Mouse (Mus musculus) hindbrain, embryonic 13.5 days (tissue): ENCODE results near the gene Nfe2l3. TPM values are rescaled to one million over a fixed set of nuclear protein-coding genes. Genes with fewer than 3 reads are reported as not detected.
A peak's percentile ranks its signal among the peaks of the same experiment; 100 is the strongest.

Experiments
- ATAC-seq: fragments of 200-750 bp; cut with Nextera tagmentation; 2 replicates; pipeline ENCODE4 v1.8.0; 2017; ENCODE audit warnings: moderate TSS enrichment; ENCODE audit not compliant: low FRiP score
- H3K27ac ChIP-seq: fragments of 300-500 bp; sonication (generic); 2 replicates; pipeline ENCODE4 v1.5.1; 2015; ENCODE audit warnings: inconsistent platforms, mild to moderate bottlenecking, moderate library complexity
- H3K27me3 ChIP-seq: fragments of 300-500 bp; sonication (generic); 2 replicates; pipeline ENCODE4 v1.6.1; 2015; ENCODE audit warnings: mild to moderate bottlenecking, inconsistent platforms
- H3K36me3 ChIP-seq: fragments of 300-500 bp; sonication (generic); 2 replicates; pipeline ENCODE4 v1.6.1; 2015; ENCODE audit warnings: mild to moderate bottlenecking, inconsistent platforms
- H3K4me1 ChIP-seq: fragments of 300-500 bp; sonication (generic); replicated peaks from 2 replicates; pipeline ENCODE4 v1.6.1; 2015; ENCODE audit warnings: inconsistent platforms
- H3K4me2 ChIP-seq: fragments of 300-500 bp; sonication (generic); 2 replicates; pipeline ENCODE4 v1.6.1; 2015; ENCODE audit warnings: inconsistent platforms, mild to moderate bottlenecking, moderate library complexity
- H3K4me3 ChIP-seq: fragments of 300-500 bp; sonication (generic); 2 replicates; pipeline ENCODE4 v1.5.1; 2015; ENCODE audit warnings: mild to moderate bottlenecking, inconsistent platforms
- H3K9ac ChIP-seq: fragments of 300-500 bp; sonication (generic); 2 replicates; pipeline ENCODE4 v1.6.1; 2015; ENCODE audit warnings: mild to moderate bottlenecking, inconsistent platforms
- H3K9me3 ChIP-seq: fragments of 300-500 bp; sonication (generic); 2 replicates; pipeline ENCODE4 v1.6.1; 2016; ENCODE audit warnings: inconsistent platforms
- WGBS: fragments of 180-500 bp; shearing (Covaris S2); methylation state at CpG from one replicate; pipeline ENCODE4 v1.1.7; 2015; 5-methylcytosine and 5-hydroxymethylcytosine counted together
- polyA plus RNA-seq: library from polyadenylated mRNA; unstranded; fragments of >200 nt; fragmentation: Nextera tagmentation; extraction: Ambion mirVana; gene quantifications from 2 replicates; pipeline ENCODE4 v1.2.1, GENCODE M21; 2015

Gene Nfe2l3
- polyA plus RNA-seq, 1 experiment from 2014 or later, result 4.0 TPM

DNA sequence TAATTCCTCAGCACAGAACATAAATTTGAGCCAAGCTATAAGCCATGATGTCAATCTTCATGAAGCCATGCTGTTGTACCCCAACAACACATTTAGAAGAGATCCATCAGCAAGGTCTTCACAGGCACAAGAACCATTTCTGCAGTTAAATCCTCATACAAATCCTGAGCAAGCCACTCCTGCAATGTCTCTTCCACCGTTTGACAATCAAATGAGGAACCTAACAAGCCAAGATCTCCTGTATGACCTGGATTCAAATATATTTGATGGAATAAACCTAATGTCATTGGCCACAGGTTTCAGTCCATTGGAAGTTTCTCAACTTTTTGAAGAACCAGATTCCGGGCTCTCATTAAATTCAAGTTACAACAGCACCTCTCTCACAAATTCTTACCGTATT is 24.8 kb downstream of the Nfe2l3 start:
- no peak overlapping the region for H3K27ac ChIP-seq
- 83% methylated on average over 3 of the region's 3 CpGs for WGBS
- H3K36me3 ChIP-seq, result peaks cover 42% of the 10 kb centered on the region
- H3K4me3 ChIP-seq, result no peak overlapping the region
- no peaks in the 10 kb centered on the region for H3K27me3 ChIP-seq
- H3K4me2 ChIP-seq, result no peak overlapping the region
- no peak for ATAC-seq
- H3K9ac ChIP-seq, result no peak overlapping the region
- no peaks in the 10 kb centered on the region for H3K9me3 ChIP-seq
- H3K4me1 ChIP-seq, result peaks cover 11% of the 10 kb centered on the region; the same call in 1 of the 2 replicates

DNA sequence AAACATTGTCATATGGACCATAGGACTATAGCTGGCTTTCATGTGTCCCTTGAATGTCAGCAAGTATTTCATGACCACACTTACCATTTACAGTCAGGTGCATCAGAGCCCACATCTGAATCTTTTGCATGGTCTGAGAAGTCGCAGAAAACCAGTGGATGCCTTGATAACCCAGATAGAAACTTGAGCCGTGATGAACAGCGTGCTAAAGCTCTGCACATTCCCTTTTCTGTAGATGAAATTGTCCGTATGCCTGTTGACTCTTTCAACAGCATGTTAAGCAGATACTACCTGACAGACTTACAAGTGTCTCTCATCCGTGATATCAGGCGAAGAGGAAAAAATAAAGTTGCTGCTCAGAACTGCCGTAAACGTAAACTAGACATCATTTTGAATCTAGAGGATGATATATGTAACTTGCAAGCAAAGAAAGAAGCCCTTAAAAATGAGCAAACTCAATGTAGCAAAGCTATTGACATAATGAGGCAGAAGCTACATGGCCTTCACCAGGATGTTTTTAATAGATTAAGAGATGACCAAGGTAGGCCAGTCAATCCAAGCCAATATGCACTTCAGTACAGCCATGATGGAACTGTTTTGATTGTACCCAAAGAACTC is 25.4 kb downstream of the Nfe2l3 start:
- Histone ChIP-seq H3K4me1 (peaks cover 9% of the 10 kb centered on the region; the same call in 1 of the 2 replicates), H3K9ac (no peak overlapping the region), H3K4me2 (no peak overlapping the region), H3K4me3 (no peak overlapping the region), H3K27me3 (no peaks in the 10 kb centered on the region), H3K27ac (no peak overlapping the region), H3K36me3 (peaks cover 44% of the 10 kb centered on the region), H3K9me3 (no peaks in the 10 kb centered on the region)
- 84% methylated on average over 8 of the region's 8 CpGs for WGBS
- ATAC-seq, result no peak

DNA sequence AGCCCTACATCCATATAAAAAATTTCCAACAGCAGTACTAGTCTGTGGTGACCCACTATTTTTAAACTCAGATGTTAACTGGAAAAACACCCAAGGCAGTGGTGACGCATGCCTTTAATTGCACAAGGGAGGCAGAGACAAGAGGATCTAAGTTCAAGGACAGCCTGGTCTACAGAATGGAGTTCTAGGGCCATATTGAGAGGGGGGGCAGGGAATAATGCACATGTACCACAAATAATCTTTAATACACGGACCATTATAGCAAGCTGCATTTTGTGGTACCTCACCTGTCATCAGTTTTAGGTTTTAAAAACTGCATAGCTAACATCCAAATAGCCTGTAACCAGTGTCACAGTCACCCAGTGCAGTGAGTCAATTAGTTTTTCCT is 26.4 kb downstream of the Nfe2l3 start:
- ATAC-seq, result no peak
- Histone ChIP-seq H3K27ac (no peak overlapping the region; the same call in 1 of the 2 replicates), H3K36me3 (peaks cover 54% of the 10 kb centered on the region), H3K9ac (no peak overlapping the region), H3K4me2 (no peak overlapping the region), H3K9me3 (no peaks in the 10 kb centered on the region), H3K27me3 (no peaks in the 10 kb centered on the region), H3K4me1 (peaks cover 9% of the 10 kb centered on the region), H3K4me3 (no peak overlapping the region)
- 55% methylated on average over 2 of the region's 2 CpGs for WGBS

DNA sequence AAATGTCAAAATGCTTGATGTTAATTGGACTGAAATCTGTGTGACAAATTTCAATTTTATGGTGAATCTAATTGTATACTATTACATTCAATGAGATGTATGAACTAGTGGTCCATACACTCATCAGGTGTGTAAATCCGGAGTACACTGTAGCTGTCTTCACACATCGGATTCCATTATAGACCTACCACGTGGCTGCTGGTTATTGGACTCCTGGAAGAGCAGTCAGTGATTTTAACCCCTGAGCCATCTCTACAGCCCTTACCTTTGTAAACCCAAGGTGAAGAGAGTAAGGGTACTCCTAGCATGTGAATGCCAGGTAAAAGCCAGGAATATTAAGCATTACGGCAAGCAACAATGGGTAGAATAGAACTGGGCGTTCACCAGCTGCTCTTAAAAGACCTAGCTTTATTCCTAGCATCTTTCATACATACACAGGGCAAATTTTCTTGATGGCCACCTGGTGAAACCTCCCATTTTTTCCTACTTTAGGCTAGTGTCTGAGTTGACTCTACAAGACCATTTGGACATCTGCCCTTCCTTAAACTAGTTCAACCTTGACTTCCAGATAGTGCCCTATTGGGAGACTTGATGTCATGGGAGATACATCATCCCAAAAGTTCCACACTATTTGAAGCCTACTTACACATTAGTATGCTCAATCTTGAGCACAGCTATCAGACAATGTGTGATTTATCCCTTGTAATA is 27.0 kb downstream of the Nfe2l3 start:
- Histone ChIP-seq H3K9me3 (no peaks in the 10 kb centered on the region), H3K9ac (no peak overlapping the region), H3K27ac (no peak overlapping the region), H3K36me3 (peaks cover 56% of the 10 kb centered on the region), H3K4me1 (peaks cover 10% of the 10 kb centered on the region), H3K4me3 (no peak overlapping the region), H3K4me2 (no peak overlapping the region), H3K27me3 (no peaks in the 10 kb centered on the region)
- ATAC-seq, result peak; percentile 58; the same call in 1 of the 2 replicates
- WGBS, result 43% methylated on average over 5 of the region's 5 CpGs

DNA sequence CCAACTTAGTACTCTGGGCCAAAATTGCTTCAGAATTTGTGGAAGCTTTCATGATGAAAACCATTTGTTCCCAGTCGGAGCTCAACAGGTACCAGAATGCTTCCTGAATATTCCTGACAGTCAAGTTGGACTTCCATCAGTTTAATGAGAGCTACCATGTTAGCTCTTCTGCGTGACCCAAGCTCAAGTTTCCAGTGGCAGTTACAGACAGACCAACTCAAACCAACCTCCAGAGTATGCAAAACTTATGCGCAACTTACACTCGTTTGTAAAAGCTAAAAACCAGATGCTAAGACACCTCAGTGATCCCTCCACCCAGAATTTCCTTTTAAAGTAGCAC is 27.5 kb downstream of the Nfe2l3 start:
- WGBS, result 77% methylated on average over 4 of the region's 4 CpGs
- H3K36me3 ChIP-seq, result peaks cover 56% of the 10 kb centered on the region
- no peaks in the 10 kb centered on the region for H3K27me3 ChIP-seq
- H3K4me1 ChIP-seq, result peaks cover 10% of the 10 kb centered on the region
- H3K9ac ChIP-seq, result no peak overlapping the region
- no peak overlapping the region for H3K27ac ChIP-seq
- no peak overlapping the region for H3K4me2 ChIP-seq
- ATAC-seq, result no peak
- no peak overlapping the region for H3K4me3 ChIP-seq
- no peaks in the 10 kb centered on the region for H3K9me3 ChIP-seq

DNA sequence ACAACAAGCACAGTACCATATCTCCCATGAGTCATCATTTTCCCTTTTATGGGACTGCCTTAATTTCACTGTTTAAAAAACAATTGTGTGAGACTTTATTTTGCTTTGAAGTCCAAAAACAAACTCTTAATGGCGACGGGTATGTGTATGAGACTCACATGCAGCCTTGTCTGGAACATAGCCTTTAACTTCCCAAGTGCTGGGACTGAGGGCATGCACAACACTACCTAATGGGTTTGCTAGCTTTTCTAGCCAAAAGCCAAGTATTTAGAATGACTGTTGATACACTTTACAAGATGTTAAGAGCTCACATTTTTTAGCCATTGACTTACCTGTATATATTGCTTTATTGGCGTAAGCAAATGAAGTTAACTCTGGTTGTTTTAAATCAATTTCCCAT is 27.9 kb downstream of the Nfe2l3 start:
- Histone ChIP-seq H3K4me3 (no peak overlapping the region), H3K4me2 (no peak overlapping the region), H3K9ac (no peak overlapping the region), H3K4me1 (peaks cover 10% of the 10 kb centered on the region), H3K36me3 (peaks cover 59% of the 10 kb centered on the region), H3K27ac (no peak overlapping the region), H3K9me3 (no peaks in the 10 kb centered on the region), H3K27me3 (no peaks in the 10 kb centered on the region)
- 86% methylated on average over 3 of the region's 3 CpGs for WGBS
- ATAC-seq, result no peak

DNA sequence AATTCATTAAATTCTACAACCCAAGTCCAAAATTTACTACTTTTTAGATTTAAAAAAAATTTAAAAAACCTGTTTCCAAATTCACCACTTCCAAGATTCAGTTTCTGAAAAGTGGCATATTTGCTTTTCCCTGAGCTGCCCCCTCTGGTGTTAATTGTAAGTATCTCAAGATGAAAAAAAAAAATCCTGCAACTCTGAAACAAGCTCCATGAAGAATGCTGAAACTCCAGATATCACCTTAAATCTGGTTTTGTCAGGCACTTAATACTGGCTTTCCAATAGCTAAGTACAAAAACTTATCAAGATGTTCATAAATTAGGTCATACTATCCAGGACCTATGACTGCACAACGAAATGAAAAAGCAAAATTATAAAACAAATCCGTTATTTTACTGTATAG is 35.2 kb downstream of the Nfe2l3 start:
- H3K4me3 ChIP-seq, result peak overlapping the region; percentile 98
- H3K27me3 ChIP-seq, result no peaks in the 10 kb centered on the region
- no peak overlapping the region for H3K27ac ChIP-seq
- peaks cover 35% of the 10 kb centered on the region for H3K4me1 ChIP-seq
- no peak for ATAC-seq
- H3K36me3 ChIP-seq, result peaks cover 32% of the 10 kb centered on the region
- 0% methylated on average over 2 of the region's 2 CpGs for WGBS
- H3K9me3 ChIP-seq, result no peaks in the 10 kb centered on the region
- peak overlapping the region; percentile 60 for H3K9ac ChIP-seq
- H3K4me2 ChIP-seq, result peak overlapping the region; percentile 70

DNA sequence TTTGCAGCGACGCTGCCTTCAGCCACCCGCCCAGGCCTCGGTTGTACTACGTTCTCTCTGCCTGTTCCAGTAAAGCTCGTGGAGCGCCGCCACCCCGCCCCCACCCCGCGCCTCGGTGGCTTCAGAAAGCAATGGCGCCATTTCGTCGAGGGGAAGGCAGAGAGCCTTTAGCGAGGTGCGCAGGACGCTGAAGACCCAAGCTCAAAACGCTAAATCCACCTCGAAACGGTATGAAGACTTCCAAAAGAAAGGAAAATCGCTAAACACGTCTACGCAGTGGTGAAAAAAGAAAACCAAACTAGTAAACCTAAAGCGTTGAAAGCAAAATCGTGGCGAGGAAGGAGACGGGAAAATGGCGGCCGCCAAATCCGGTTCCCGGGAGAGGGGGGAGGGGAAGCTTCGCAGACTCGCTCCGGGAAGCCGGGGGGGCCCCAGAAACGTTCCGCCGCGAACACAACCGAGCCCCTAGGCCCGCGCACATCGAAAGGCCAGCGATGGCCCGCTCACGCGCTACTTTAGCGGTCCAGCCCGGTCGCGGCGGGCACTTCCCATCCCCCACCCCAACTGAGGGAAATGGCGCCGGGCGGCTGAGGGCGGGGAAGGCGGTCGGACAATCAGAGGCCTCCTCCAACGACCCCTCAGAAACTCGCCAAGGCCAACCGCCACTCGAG is 36.6 kb downstream of the Nfe2l3 start:
- peak overlapping the region; percentile 100 for H3K9ac ChIP-seq
- no peaks in the 10 kb centered on the region for H3K9me3 ChIP-seq
- H3K36me3 ChIP-seq, result peaks cover 28% of the 10 kb centered on the region
- H3K27me3 ChIP-seq, result no peaks in the 10 kb centered on the region
- WGBS, result under 1% methylated on average over 63 of the region's 63 CpGs
- H3K27ac ChIP-seq, result peak overlapping the region; percentile 100
- H3K4me2 ChIP-seq, result peak overlapping the region; percentile 70
- H3K4me1 ChIP-seq, result peaks cover 41% of the 10 kb centered on the region
- H3K4me3 ChIP-seq, result peak overlapping the region; percentile 98
- peak; percentile 30 for ATAC-seq

DNA sequence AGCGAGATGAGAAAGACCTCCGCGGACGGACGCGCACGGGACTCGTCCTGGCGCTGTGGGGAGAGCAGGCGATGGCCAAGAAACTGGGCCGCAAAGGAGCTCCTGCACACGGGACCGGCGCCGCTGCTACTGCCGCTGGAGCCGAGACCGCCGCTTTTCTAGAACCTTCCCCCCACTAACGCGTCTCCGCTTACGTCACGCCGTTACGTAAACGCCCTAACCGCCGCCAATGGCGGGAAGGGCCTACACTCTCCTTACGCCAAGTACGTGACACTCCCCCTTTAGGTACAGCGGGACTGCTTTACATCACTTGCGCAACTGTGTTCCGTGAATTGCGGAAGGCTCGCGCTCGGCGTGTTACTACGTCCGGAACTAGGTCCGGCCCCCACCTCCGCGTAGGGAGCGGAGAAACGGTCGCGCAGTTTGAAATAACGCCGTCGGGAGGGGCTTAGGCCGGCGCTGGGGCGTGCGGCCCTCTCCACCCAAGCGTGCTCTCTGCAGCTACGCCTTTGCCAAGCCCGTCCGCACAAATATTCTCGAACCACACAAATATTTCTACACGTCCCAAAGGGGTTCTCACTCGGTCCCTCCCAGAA is 37.3 kb downstream of the Nfe2l3 start, which contains the start of gene Hnrnpa2b1:
Gene Hnrnpa2b1 (minus strand): TSS at position 180 of the 596 bp plus-strand sequence.
- Histone ChIP-seq H3K4me2 (peak within 1 kb of the TSS; percentile 73), H3K9ac (peak within 1 kb of the TSS; percentile 100), H3K4me1 (peaks cover 46% of the 10 kb centered on the region), H3K27me3 (no peaks in the 10 kb centered on the region), H3K9me3 (no peaks in the 10 kb centered on the region), H3K36me3 (peaks cover 34% of the 10 kb centered on the region), H3K4me3 (peak within 1 kb of the TSS; percentile 98), H3K27ac (peak within 1 kb of the TSS; percentile 100)
- under 1% methylated on average over 62 of the region's 63 CpGs for WGBS
- ATAC-seq, result peak; percentile 93

DNA sequence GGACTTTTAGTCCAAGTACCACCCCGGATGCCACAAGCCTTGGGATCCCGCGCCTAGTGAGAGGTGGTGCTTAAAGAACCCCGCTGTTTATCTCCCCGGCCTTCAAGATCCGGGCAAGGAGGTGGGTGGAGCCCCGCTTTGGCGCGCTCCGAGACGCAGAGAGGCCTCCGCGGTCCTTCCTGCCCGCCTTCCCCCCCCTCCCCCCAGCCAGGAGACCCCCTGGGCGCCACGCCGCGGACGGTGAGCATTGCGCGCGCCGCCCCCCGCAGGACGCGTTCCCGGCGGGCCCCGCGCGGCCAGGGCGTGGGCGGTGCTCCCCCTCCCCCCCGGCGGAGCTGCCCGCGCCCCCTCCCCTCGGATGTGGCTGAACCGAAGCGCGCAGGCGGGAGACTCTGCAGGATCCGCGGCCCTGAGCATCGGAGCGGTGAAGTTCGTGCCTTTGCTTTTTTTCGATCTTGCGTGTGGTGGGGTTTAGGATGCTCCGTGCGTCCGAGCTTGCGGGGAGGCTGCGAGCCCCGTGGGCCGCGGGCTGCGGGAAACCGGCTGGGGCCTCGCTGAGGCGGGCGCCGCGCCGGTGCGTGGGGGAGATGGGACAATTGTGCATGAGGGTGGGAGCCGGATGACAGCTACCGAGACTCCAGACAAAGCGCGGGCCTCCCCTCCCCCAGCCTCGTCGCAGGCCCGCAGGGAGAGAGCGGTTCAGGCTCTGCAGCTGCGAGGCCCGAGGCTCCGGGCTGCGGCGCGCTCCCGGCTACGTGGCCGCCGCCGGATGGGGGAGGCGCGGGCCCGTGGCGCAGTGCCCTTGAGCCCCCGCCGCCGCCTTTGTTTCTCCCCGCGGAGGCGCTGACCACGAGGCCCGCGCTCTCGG is 38.1 kb downstream of the Nfe2l3 start, which contains the start of gene Cbx3:
Gene Cbx3 (plus strand): TSS at position 50 of the 868 bp plus-strand sequence.
- peak; percentile 86 for ATAC-seq
- H3K36me3 ChIP-seq, result peaks cover 34% of the 10 kb centered on the region
- WGBS, result under 1% methylated on average over 91 of the region's 99 CpGs

DNA sequence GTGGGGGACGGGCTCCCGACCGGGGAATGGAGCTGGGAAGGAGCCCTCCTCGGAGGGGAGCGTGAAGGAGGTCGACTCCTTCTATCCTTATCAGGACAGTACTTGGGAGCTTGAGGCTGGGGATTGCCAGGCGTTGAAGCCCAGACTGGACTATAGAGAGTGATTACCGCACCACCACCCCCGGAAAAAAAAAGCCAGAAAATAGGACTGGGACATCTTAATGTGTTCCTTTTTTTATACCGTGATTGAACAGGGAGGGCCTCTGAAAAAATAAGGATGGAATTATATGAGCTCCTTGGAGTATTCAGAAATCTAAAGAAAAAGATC is 38.7 kb downstream of the Nfe2l3 start:
- 0% methylated on average over 10 of the region's 10 CpGs for WGBS
- Histone ChIP-seq H3K4me1 (peaks cover 37% of the 10 kb centered on the region), H3K27me3 (no peaks in the 10 kb centered on the region), H3K4me2 (peak overlapping the region; percentile 73), H3K27ac (peak overlapping the region; percentile 100), H3K36me3 (peaks cover 33% of the 10 kb centered on the region), H3K9ac (peak overlapping the region; percentile 100), H3K9me3 (no peaks in the 10 kb centered on the region), H3K4me3 (peak overlapping the region; percentile 98)
- no peak; the same call in 1 of the 2 replicates for ATAC-seq

More for the DNA sequence above, 38.1 kb downstream of the Nfe2l3 start, which contains the start of gene Cbx3:
- Histone ChIP-seq H3K27me3 (no peaks in the 10 kb centered on the region), H3K4me2 (peak within 1 kb of the TSS; percentile 73), H3K4me1 (peaks cover 43% of the 10 kb centered on the region), H3K27ac (peak within 1 kb of the TSS; percentile 100), H3K4me3 (peak within 1 kb of the TSS; percentile 98), H3K9ac (peak within 1 kb of the TSS; percentile 100), H3K9me3 (no peaks in the 10 kb centered on the region)
